Mouse (Mus musculus): ENCODE results near the gene Eif2d. TPM values are rescaled to one million over a fixed set of nuclear protein-coding genes. Genes with fewer than 3 reads are reported as not detected.
"Not testable (repeated sequence)": the region's sequence is repeated elsewhere in the genome, so short reads cannot be mapped to it uniquely, and the experiment has no call there.

The Eif2d gene
- polyA plus RNA-seq, 1 experiment = 32.6 TPM

DNA sequence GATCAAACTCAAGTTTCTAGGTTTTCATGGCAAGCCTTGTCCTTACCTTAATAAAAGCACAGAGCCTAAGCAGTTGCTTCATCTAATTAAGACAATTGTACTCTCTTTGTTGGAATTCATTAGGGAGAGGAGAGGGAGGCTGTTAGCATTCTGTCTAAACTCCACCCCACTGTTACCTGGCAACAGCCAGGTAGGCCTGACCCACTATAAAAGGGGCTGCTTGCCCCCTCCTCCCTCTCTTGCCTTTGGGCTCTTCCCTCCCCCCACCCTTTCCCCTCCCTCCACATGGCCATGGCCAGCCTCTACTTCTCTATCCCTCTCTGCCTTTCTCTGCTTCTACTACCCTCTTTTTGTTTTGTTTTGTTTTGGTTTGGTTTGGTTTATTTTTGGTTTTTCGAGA lies 3.5 kb upstream of the Eif2d start:
- H3K4me2 ChIP-seq (ENCODE audit: low read depth) = no peak overlapping the region
- TF ChIP-seq TCF3 (IDR thresholded peaks at IDR 0.05; ENCODE audit: insufficient read length, low read depth) = no peak
- no peak for TF ChIP-seq POLR2A (IDR thresholded peaks at IDR 0.05; ENCODE audit: insufficient read length, low read depth)
- no peak for TF ChIP-seq MAX (IDR thresholded peaks at IDR 0.05; ENCODE audit: low read depth)
- no peak for TF ChIP-seq TCF12 (IDR thresholded peaks at IDR 0.05; ENCODE audit: insufficient read depth, poor library complexity, severe bottlenecking)
- TF ChIP-seq MYOD1 (IDR thresholded peaks at IDR 0.05; ENCODE audit: control insufficient read depth in 1 of 3, insufficient read length in 2 of 3, low read depth in 2 of 3) = no peak
- no peak for TF ChIP-seq REST (IDR thresholded peaks at IDR 0.05; ENCODE audit: insufficient read depth, insufficient read length)
- TF ChIP-seq USF1 (IDR thresholded peaks at IDR 0.05; ENCODE audit: low read depth) = no peak
- no peak for TF ChIP-seq MYOG (IDR thresholded peaks at IDR 0.05; ENCODE audit: control insufficient read depth in 1 of 3, insufficient read depth in 1 of 3, insufficient read length in 2 of 3, low read depth in 2 of 3)
- TF ChIP-seq E2F4 (IDR thresholded peaks at IDR 0.05; ENCODE audit: insufficient read depth) = no peak
- TF ChIP-seq CEBPB (IDR thresholded peaks at IDR 0.05; ENCODE audit: insufficient read depth, poor library complexity, severe bottlenecking) = no peak
- no peak for TF ChIP-seq SRF (IDR thresholded peaks at IDR 0.05; ENCODE audit: control insufficient read depth, insufficient read length, low read depth)
- TF ChIP-seq POLR2AphosphoS2 (IDR thresholded peaks at IDR 0.05; ENCODE audit: insufficient read length, low read depth) = no peak
- peaks cover 8% of the 10 kb centered on the region for H3K79me2 ChIP-seq (ENCODE audit: control insufficient read depth, insufficient read depth)
- H3K4me3 ChIP-seq = no peak overlapping the region
- no peak overlapping the region for H3ac ChIP-seq (ENCODE audit: control insufficient read depth, insufficient read length)
- H3K27me3 ChIP-seq (ENCODE audit: control insufficient read depth, insufficient read depth, insufficient read length) = no peaks in the 10 kb centered on the region
- no peaks in the 10 kb centered on the region for H3K36me3 ChIP-seq (ENCODE audit: control insufficient read depth, insufficient read depth)

- Histone ChIP-seq H3K36me3 (ENCODE audit: control insufficient read depth, insufficient read depth) (peaks cover 6% of the 10 kb centered on the region), H3K79me2 (ENCODE audit: control insufficient read depth, insufficient read depth) (peaks cover 8% of the 10 kb centered on the region), H3K27me3 (ENCODE audit: control insufficient read depth, insufficient read depth, insufficient read length) (no peaks in the 10 kb centered on the region), H3K4me2 (ENCODE audit: low read depth) (no peak overlapping the region), H3ac (ENCODE audit: control insufficient read depth, insufficient read length) (no peak overlapping the region), H3K4me3 (no peak overlapping the region)
- TF ChIP-seq MAX (IDR thresholded peaks at IDR 0.05; ENCODE audit: low read depth) (no peak), CEBPB (IDR thresholded peaks at IDR 0.05; ENCODE audit: insufficient read depth, poor library complexity, severe bottlenecking) (no peak), TCF3 (IDR thresholded peaks at IDR 0.05; ENCODE audit: insufficient read length, low read depth) (no peak)
Observed at GRCm38 (mm10) chr1:131155456-131155855, 2.5 kb downstream of the Eif2d start.

DNA sequence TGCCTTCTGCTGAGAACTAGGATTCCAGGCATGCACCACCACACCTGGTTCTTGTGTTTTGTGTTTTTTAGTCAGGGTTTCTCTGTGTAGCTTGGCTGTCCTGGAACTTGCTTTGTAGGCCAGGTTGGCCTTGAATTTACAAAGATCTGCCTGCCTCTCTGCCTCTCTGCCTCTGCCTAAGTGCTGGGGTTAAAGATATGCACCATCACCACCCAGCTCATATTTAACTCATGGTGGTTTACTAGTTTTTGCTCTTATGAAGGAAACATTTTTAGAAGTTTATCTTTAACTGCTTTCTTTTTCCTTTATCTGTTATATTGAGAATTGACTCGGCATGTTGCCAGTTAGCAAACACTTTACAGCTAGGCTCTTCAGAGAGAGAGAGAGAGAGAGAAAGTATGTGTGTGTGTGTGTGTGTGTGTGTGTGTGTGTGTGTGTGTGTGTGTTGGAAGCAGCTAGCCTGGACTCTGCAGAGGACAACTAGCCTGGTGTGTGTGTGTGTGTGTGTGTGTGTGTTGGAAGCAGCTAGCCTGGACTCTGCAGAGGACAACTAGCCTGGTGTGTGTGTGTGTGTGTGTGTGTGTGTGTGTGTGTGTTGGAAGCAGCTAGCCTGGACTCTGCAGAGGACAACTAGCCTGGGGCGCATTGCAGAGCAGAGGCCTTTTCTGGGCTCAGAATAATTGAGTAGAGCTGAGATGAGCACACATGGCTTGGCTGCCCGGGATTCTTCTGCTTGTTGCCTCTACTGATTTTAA lies 6.8 kb downstream of the Eif2d start:
- peaks cover 14% of the 10 kb centered on the region for H3K36me3 ChIP-seq (ENCODE audit: control insufficient read depth, insufficient read depth)
- not testable (repeated sequence) for H3K4me3 ChIP-seq; H3K79me2 ChIP-seq (ENCODE audit: control insufficient read depth, insufficient read depth); H3K4me2 ChIP-seq (ENCODE audit: low read depth); H3K27me3 ChIP-seq (ENCODE audit: control insufficient read depth, insufficient read depth, insufficient read length); H3ac ChIP-seq (ENCODE audit: control insufficient read depth, insufficient read length)

GRCm38 (mm10) chr1:131161091-131161490 lies 8.1 kb downstream of the Eif2d start:
- H3K4me2 ChIP-seq (ENCODE audit: low read depth) = no peak overlapping the region
- no peaks in the 10 kb centered on the region for H3K27me3 ChIP-seq (ENCODE audit: control insufficient read depth, insufficient read depth, insufficient read length)
- H3K4me3 ChIP-seq = no peak overlapping the region
- TF ChIP-seq CEBPB (IDR thresholded peaks at IDR 0.05; ENCODE audit: insufficient read depth, poor library complexity, severe bottlenecking) (no peak), E2F4 (IDR thresholded peaks at IDR 0.05; ENCODE audit: insufficient read depth) (no peak), TCF12 (IDR thresholded peaks at IDR 0.05; ENCODE audit: insufficient read depth, poor library complexity, severe bottlenecking) (no peak), MYOD1 (IDR thresholded peaks at IDR 0.05; ENCODE audit: control insufficient read depth in 1 of 3, insufficient read length in 2 of 3, low read depth in 2 of 3) (no peak), REST (IDR thresholded peaks at IDR 0.05; ENCODE audit: insufficient read depth, insufficient read length) (no peak), TCF3 (IDR thresholded peaks at IDR 0.05; ENCODE audit: insufficient read length, low read depth) (no peak), POLR2A (IDR thresholded peaks at IDR 0.05; ENCODE audit: insufficient read length, low read depth) (no peak), SRF (IDR thresholded peaks at IDR 0.05; ENCODE audit: control insufficient read depth, insufficient read length, low read depth) (no peak), POLR2AphosphoS2 (IDR thresholded peaks at IDR 0.05; ENCODE audit: insufficient read length, low read depth) (no peak)
- no peak overlapping the region for H3ac ChIP-seq (ENCODE audit: control insufficient read depth, insufficient read length)
- no peaks in the 10 kb centered on the region for H3K79me2 ChIP-seq (ENCODE audit: control insufficient read depth, insufficient read depth)
- H3K36me3 ChIP-seq (ENCODE audit: control insufficient read depth, insufficient read depth) = peaks cover 28% of the 10 kb centered on the region

DNA sequence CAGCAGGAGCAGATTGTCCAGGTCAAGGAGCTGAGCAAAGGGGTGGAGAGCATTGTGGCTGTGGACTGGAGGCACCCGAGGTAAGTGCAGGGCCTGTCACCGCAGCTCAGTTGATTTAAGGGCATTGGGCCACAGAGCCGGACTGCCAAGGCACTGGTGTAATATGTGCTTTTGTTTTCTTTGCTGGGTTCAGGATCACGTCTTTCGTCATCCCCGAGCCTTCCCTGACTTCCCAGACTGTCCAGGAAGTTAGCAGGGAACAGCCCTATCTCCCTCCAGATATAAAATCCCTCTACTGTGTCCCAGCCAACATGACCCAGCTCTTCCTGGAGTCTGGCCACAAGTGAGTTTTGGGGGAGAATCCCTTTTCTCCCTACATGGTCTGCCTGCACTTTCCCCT lies 11.4 kb downstream of the Eif2d start:
- H3ac ChIP-seq (ENCODE audit: control insufficient read depth, insufficient read length) = no peak overlapping the region
- no peaks in the 10 kb centered on the region for H3K27me3 ChIP-seq (ENCODE audit: control insufficient read depth, insufficient read depth, insufficient read length)

More for the DNA sequence above, 11.4 kb downstream of the Eif2d start:
- Histone ChIP-seq H3K4me3 (no peak overlapping the region), H3K79me2 (ENCODE audit: control insufficient read depth, insufficient read depth) (no peaks in the 10 kb centered on the region), H3K4me2 (ENCODE audit: low read depth) (no peak overlapping the region), H3K36me3 (ENCODE audit: control insufficient read depth, insufficient read depth) (peaks cover 29% of the 10 kb centered on the region)
- TF ChIP-seq CEBPB (IDR thresholded peaks at IDR 0.05; ENCODE audit: insufficient read depth, poor library complexity, severe bottlenecking) = no peak
- TF ChIP-seq POLR2AphosphoS2 (IDR thresholded peaks at IDR 0.05; ENCODE audit: insufficient read length, low read depth) = no peak
- TF ChIP-seq POLR2A (IDR thresholded peaks at IDR 0.05; ENCODE audit: insufficient read length, low read depth) = no peak
- TF ChIP-seq USF1 (IDR thresholded peaks at IDR 0.05; ENCODE audit: low read depth) = no peak
- no peak for TF ChIP-seq REST (IDR thresholded peaks at IDR 0.05; ENCODE audit: insufficient read depth, insufficient read length)
- TF ChIP-seq E2F4 (IDR thresholded peaks at IDR 0.05; ENCODE audit: insufficient read depth) = no peak
- TF ChIP-seq MYOD1 (IDR thresholded peaks at IDR 0.05; ENCODE audit: control insufficient read depth in 1 of 3, insufficient read length in 2 of 3, low read depth in 2 of 3) = no peak
- no peak for TF ChIP-seq MYOG (IDR thresholded peaks at IDR 0.05; ENCODE audit: control insufficient read depth in 1 of 3, insufficient read depth in 1 of 3, insufficient read length in 2 of 3, low read depth in 2 of 3)
- TF ChIP-seq TCF12 (IDR thresholded peaks at IDR 0.05; ENCODE audit: insufficient read depth, poor library complexity, severe bottlenecking) = no peak
- no peak for TF ChIP-seq MAX (IDR thresholded peaks at IDR 0.05; ENCODE audit: low read depth)
- no peak for TF ChIP-seq SRF (IDR thresholded peaks at IDR 0.05; ENCODE audit: control insufficient read depth, insufficient read length, low read depth)
- TF ChIP-seq TCF3 (IDR thresholded peaks at IDR 0.05; ENCODE audit: insufficient read length, low read depth) = no peak

Measured in myocyte (in vitro differentiated cells).